18 mouse cellular contexts compared by ENCODE assay signal in the genomic region with DNA sequence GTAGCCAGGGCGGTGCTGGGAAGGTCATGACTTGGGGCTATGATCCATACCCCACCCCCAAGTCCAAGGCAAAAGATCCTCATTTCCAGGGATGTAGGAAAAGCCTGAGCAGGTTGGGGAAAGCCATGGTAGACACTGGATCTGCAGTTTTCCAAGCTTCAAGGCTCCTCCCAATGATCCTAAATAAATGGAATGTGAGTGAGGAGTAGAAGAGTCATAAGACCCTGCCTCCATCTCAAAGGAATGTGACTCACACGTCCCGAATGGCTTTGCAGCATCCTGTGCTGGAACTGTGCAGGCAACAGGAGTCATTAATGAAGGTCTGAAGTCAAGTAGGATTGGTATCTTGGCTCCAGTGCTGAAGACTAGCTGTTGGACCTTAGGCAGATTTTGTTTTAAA. TPM values are rescaled to one million over a fixed set of nuclear protein-coding genes. Genes with fewer than 3 reads are reported as not detected.
"Had no signal": no experiment of that assay in that cellular context is flagged by ENCODE, and none has a peak within 500 bp of the region (broad histone marks: within the 10 kb centered on the region; RNA-seq: fewer than 3 reads in every experiment).

No protein-coding gene starts in this region.

- H3K4me3 ChIP-seq: midbrain, embryonic 10.5 days; midbrain, embryonic 12.5 days; neural tube, embryonic 12.5 days had no signal

- H3K4me1 ChIP-seq: midbrain, embryonic 10.5 days; midbrain, embryonic 12.5 days; neural tube, embryonic 12.5 days had no signal

- H3K27ac ChIP-seq: midbrain, embryonic 10.5 days; midbrain, embryonic 12.5 days; neural tube, embryonic 12.5 days had no signal

- H3K27me3 ChIP-seq: midbrain, embryonic 12.5 days; neural tube, embryonic 12.5 days had no signal

- H3K36me3 ChIP-seq: midbrain, embryonic 10.5 days; midbrain, embryonic 12.5 days; neural tube, embryonic 12.5 days had no signal

- H3K4me2 ChIP-seq: lung, embryonic 14.5 days; midbrain, embryonic 12.5 days; neural tube, embryonic 12.5 days had no signal

- DNase-seq: lung, adult 18-20 months; lung, embryonic 14.5 days; lung, postnatal 10 days; lung, postnatal 4 days; midbrain, embryonic 14.5 days; right cerebral cortex, postnatal 14 days; spleen, adult 18-20 months; thymus, adult 18-20 months; thymus, postnatal 14 days; thymus, postnatal 36 days had no signal

- ATAC-seq: midbrain, embryonic 16.5 days had no signal

RNA-seq across cellular contexts. Expression of gene Duox1, which starts 12.5 kb away (rescaled TPM):
- polyA plus RNA-seq: liver, embryonic 16.5 days; lung, embryonic 14.5 days had no signal

RNA-seq across cellular contexts. Expression of gene Duoxa1, which starts 14.5 kb away (rescaled TPM):
- polyA plus RNA-seq: liver, embryonic 16.5 days; lung, embryonic 14.5 days; midbrain, embryonic 10.5 days; neural tube, embryonic 12.5 days; neural tube, embryonic 14.5 days had no signal

RNA-seq across cellular contexts. Expression of gene Duoxa2, which starts 29.3 kb away (rescaled TPM):
- polyA plus RNA-seq: liver, embryonic 16.5 days; lung, embryonic 14.5 days; lung, embryonic 16.5 days; midbrain, embryonic 10.5 days; midbrain, embryonic 12.5 days; midbrain, embryonic 14.5 days; neural tube, embryonic 12.5 days; stomach, embryonic 14.5 days had no signal

RNA-seq across cellular contexts. Expression of gene Duox2, which starts 29.7 kb away (rescaled TPM):
- polyA plus RNA-seq: liver, embryonic 16.5 days; lung, embryonic 16.5 days; midbrain, embryonic 10.5 days; midbrain, embryonic 12.5 days; neural tube, embryonic 14.5 days had no signal
